Mouse (Mus musculus): ENCODE measurements around the gene Fam172a. TPM values are rescaled to one million over a fixed set of nuclear protein-coding genes. Genes with fewer than 3 reads are reported as not detected.

Gene Fam172a
- total RNA-seq, 2 experiments from 2014 or later = 34.8 to 35.0 TPM

GRCm38 (mm10) chr13:77959493-77960272, 257.9 kb downstream of the Fam172a start:
- no peak for DNase-seq (ENCODE audit: low spot score in 2 of 2)

GRCm38 (mm10) chr13:77976248-77976647, 274.4 kb downstream of the Fam172a start:
- DNase-seq (ENCODE audit: low spot score in 2 of 2) = no peak

- DNase-seq (ENCODE audit: low spot score in 2 of 2) = no peak
Observed at GRCm38 (mm10) chr13:77977121-77977520, 275.3 kb downstream of the Fam172a start.

- DNase-seq (ENCODE audit: low spot score in 2 of 2) = no peak
Observed at GRCm38 (mm10) chr13:77982105-77982851, 280.4 kb downstream of the Fam172a start.

- DNase-seq (ENCODE audit: low spot score in 2 of 2) = no peak
Observed at GRCm38 (mm10) chr13:77982852-77983202, 281.0 kb downstream of the Fam172a start.

GRCm38 (mm10) chr13:77991189-77991886, 289.5 kb downstream of the Fam172a start:
- DNase-seq (ENCODE audit: low spot score in 2 of 2) = no peak

GRCm38 (mm10) chr13:78004649-78005048, 302.8 kb downstream of the Fam172a start:
- no peak for DNase-seq (ENCODE audit: low spot score in 2 of 2)

- no peak for DNase-seq (ENCODE audit: low spot score in 2 of 2)
Observed at GRCm38 (mm10) chr13:78005344-78005743, 303.5 kb downstream of the Fam172a start.

GRCm38 (mm10) chr13:78010176-78010575, 308.3 kb downstream of the Fam172a start:
- no peak for DNase-seq (ENCODE audit: low spot score in 2 of 2)

- DNase-seq (ENCODE audit: low spot score in 2 of 2) = no peak
Observed at GRCm38 (mm10) chr13:78024683-78025294, 323.0 kb downstream of the Fam172a start, which contains the start of gene Pou5f2. TSS of gene Pou5f2 (plus strand) at chr13:78024902.

GRCm38 (mm10) chr13:78032821-78033220, 331.0 kb downstream of the Fam172a start:
- DNase-seq (ENCODE audit: low spot score in 2 of 2) = no peak

- DNase-seq (ENCODE audit: low spot score in 2 of 2) = no peak
Observed at GRCm38 (mm10) chr13:78037203-78037602, 335.4 kb downstream of the Fam172a start.

GRCm38 (mm10) chr13:78043203-78043602, 341.4 kb downstream of the Fam172a start:
- no peak for DNase-seq (ENCODE audit: low spot score in 2 of 2)

- DNase-seq (ENCODE audit: low spot score in 2 of 2) = no peak
Observed at GRCm38 (mm10) chr13:78045116-78045515, 343.3 kb downstream of the Fam172a start.

GRCm38 (mm10) chr13:78087751-78088150, 385.9 kb downstream of the Fam172a start:
- no peak for DNase-seq (ENCODE audit: low spot score in 2 of 2)

- DNase-seq (ENCODE audit: low spot score in 2 of 2) = no peak
Observed at GRCm38 (mm10) chr13:78090701-78091100, 388.9 kb downstream of the Fam172a start.

- no peak for DNase-seq (ENCODE audit: low spot score in 2 of 2)
Observed at GRCm38 (mm10) chr13:78091949-78092348, 390.1 kb downstream of the Fam172a start.

GRCm38 (mm10) chr13:78094352-78094751, 392.5 kb downstream of the Fam172a start:
- DNase-seq (ENCODE audit: low spot score in 2 of 2) = no peak

GRCm38 (mm10) chr13:78095071-78095973, 393.5 kb downstream of the Fam172a start:
- DNase-seq (ENCODE audit: low spot score in 2 of 2) = no peak

GRCm38 (mm10) chr13:78098858-78099445, 397.1 kb downstream of the Fam172a start:
- DNase-seq (ENCODE audit: low spot score in 2 of 2) = no peak
